Mouse (Mus musculus) ES-Bruce4 (cell line): Measurements from ENCODE around the gene Rgs21. TPM values are rescaled to one million over a fixed set of nuclear protein-coding genes. Genes with fewer than 3 reads are reported as not detected.

ENCODE experiments used
- H3K27ac ChIP-seq: 2 replicates; pipeline ENCODE4 v1.5.1; 2012; ENCODE audit warnings: low read length, inconsistent platforms; ENCODE audit not compliant: insufficient read depth
- H3K27me3 ChIP-seq: 2 replicates; pipeline ENCODE4 v1.6.1; 2012; ENCODE audit warnings: mild to moderate bottlenecking, low read length, inconsistent platforms; ENCODE audit not compliant: control insufficient read depth, poor library complexity, insufficient read depth, severe bottlenecking
- H3K36me3 ChIP-seq: 2 replicates; pipeline ENCODE4 v1.6.1; 2012; ENCODE audit warnings: inconsistent platforms, mild to moderate bottlenecking, low read length, moderate library complexity; ENCODE audit not compliant: control insufficient read depth, poor library complexity, insufficient read depth, severe bottlenecking
- H3K4me1 ChIP-seq: one replicate; pipeline ENCODE4 v1.8.1; 2011; ENCODE audit warnings: low read length; ENCODE audit not compliant: control insufficient read depth, insufficient read depth
- H3K4me3 ChIP-seq: 2 replicates; pipeline ENCODE4 v1.5.1; 2011; ENCODE audit warnings: low read depth, mild to moderate bottlenecking, low read length
- H3K9ac ChIP-seq: 2 replicates; pipeline ENCODE4 v1.6.1; 2012; ENCODE audit warnings: low read depth, mild to moderate bottlenecking, inconsistent platforms; ENCODE audit not compliant: poor library complexity, severe bottlenecking
- H3K9me3 ChIP-seq: replicated peaks from 2 replicates; pipeline ENCODE4 v1.6.1; 2012; ENCODE audit warnings: mild to moderate bottlenecking, low read length, inconsistent platforms; ENCODE audit not compliant: control insufficient read depth, poor library complexity, insufficient read depth, severe bottlenecking
- CTCF ChIP-seq: IDR thresholded peaks from one replicate; pipeline ENCODE4 v1.8.1; 2011; ENCODE audit warnings: low read depth, low read length
- EP300 ChIP-seq: IDR thresholded peaks from 2 replicates; pipeline ENCODE4 v1.6.1; 2011; ENCODE audit warnings: low read depth, low read length; ENCODE audit not compliant: insufficient read depth
- POLR2A ChIP-seq: IDR thresholded peaks from one replicate; pipeline ENCODE4 v1.8.1; 2011; ENCODE audit warnings: low read length; ENCODE audit not compliant: insufficient read depth
- polyA plus RNA-seq: library from polyadenylated mRNA; stranded (reverse); fragments of >200 nt; gene quantifications from 2 replicates; pipeline ENCODE4 v1.2.4, GENCODE M21; 2011; ENCODE audit warnings: low read depth; ENCODE audit not compliant: missing spikeins, insufficient read depth, insufficient read length

The Rgs21 gene
- polyA plus RNA-seq, 1 experiment, result not detected

GRCm38 (mm10) chr1:144499719-144500118 lies 67.7 kb downstream of the Rgs21 start:
- H3K9ac ChIP-seq, result no peak overlapping the region
- no peaks in the 10 kb centered on the region for H3K9me3 ChIP-seq
- TF ChIP-seq CTCF (no peak), EP300 (no peak), POLR2A (no peak)
- no peaks in the 10 kb centered on the region for H3K36me3 ChIP-seq
- no peak overlapping the region for H3K4me3 ChIP-seq
- H3K27ac ChIP-seq, result no peak overlapping the region
- no peaks in the 10 kb centered on the region for H3K27me3 ChIP-seq
- no peaks in the 10 kb centered on the region for H3K4me1 ChIP-seq

- Histone ChIP-seq H3K36me3 (no peaks in the 10 kb centered on the region), H3K27me3 (no peaks in the 10 kb centered on the region), H3K27ac (no peak overlapping the region), H3K9ac (no peak overlapping the region), H3K9me3 (no peaks in the 10 kb centered on the region), H3K4me3 (no peak overlapping the region), H3K4me1 (no peaks in the 10 kb centered on the region)
- TF ChIP-seq CTCF (no peak), POLR2A (no peak), EP300 (no peak)
These were observed 68.7 kb downstream of the Rgs21 start for GRCm38 (mm10) chr1:144498725-144499124.

DNA sequence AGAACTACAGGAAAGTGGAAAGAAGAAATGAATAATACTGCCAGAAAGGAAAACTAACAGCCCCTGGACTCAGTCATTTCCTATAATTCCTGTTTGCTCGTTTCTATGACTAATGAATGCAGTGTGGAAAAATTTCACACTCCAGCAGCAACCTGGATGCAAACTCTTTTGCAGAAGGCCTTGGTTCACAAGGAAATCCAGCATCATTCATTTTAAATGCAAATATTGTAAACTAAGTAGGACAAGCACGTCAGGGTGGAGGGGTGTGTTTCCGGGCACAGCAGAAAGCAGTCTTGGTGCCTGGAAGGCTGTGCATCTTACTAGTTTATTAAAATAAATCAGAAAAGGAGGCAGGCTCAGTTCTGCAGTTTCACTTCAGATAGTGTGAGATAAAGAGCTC lies 69.4 kb downstream of the Rgs21 start:
- H3K9me3 ChIP-seq, result no peaks in the 10 kb centered on the region

DNA sequence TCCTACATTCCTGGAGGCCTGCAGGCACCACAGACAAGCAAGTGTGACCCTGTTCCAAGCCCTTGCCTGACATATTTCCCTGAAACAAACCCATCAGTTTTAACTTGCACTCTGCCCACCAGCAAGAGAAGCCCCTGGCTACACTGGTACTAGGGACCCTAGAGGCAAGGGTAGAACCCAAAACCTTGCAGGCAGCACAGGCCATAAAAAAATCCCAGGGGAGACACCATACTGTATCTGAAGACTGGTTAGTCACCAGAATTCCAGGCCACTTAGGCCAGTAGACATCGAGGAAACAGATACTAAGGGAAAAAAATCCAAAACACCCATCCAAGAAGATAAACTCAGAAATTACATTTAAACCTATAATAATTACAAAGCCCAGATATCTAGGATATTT lies 74.1 kb downstream of the Rgs21 start:
- H3K4me1 ChIP-seq, result no peaks in the 10 kb centered on the region
- no peaks in the 10 kb centered on the region for H3K36me3 ChIP-seq
- no peaks in the 10 kb centered on the region for H3K27me3 ChIP-seq
- no peak overlapping the region for H3K27ac ChIP-seq
- no peak overlapping the region for H3K9ac ChIP-seq
- H3K9me3 ChIP-seq, result no peaks in the 10 kb centered on the region
- TF ChIP-seq POLR2A, result no peak
- TF ChIP-seq EP300, result no peak
- TF ChIP-seq CTCF, result no peak
- H3K4me3 ChIP-seq, result no peak overlapping the region

More for the DNA sequence above, 69.4 kb downstream of the Rgs21 start:
- H3K27ac ChIP-seq, result no peak overlapping the region
- no peaks in the 10 kb centered on the region for H3K36me3 ChIP-seq
- H3K4me3 ChIP-seq, result no peak overlapping the region
- no peak overlapping the region for H3K9ac ChIP-seq
- no peaks in the 10 kb centered on the region for H3K27me3 ChIP-seq
- TF ChIP-seq POLR2A, result no peak
- TF ChIP-seq EP300, result no peak
- no peak for TF ChIP-seq CTCF
- no peaks in the 10 kb centered on the region for H3K4me1 ChIP-seq

- no peak overlapping the region for H3K9ac ChIP-seq
- H3K27me3 ChIP-seq, result no peaks in the 10 kb centered on the region
- no peaks in the 10 kb centered on the region for H3K4me1 ChIP-seq
- no peak overlapping the region for H3K27ac ChIP-seq
- TF ChIP-seq POLR2A (no peak), CTCF (no peak), EP300 (no peak)
- no peaks in the 10 kb centered on the region for H3K36me3 ChIP-seq
- H3K9me3 ChIP-seq, result no peaks in the 10 kb centered on the region
- H3K4me3 ChIP-seq, result no peak overlapping the region
These were observed 79.1 kb downstream of the Rgs21 start for GRCm38 (mm10) chr1:144488223-144488835.

Other genes starting within 250 kb of the Rgs21 start
- not detected in 2 replicates for gene Rgs18, start 207.8 kb upstream of the Rgs21 start, polyA plus RNA-seq